Mouse (Mus musculus): ENCODE results near the gene Ikzf2. TPM values are rescaled to one million over a fixed set of nuclear protein-coding genes. Genes with fewer than 3 reads are reported as not detected.

Ikzf2 gene
- 7.1 and 8.2 TPM in 2 replicates for polyA plus RNA-seq (2015; fragmentation: Nextera tagmentation; extraction: Ambion mirVana)

DNA sequence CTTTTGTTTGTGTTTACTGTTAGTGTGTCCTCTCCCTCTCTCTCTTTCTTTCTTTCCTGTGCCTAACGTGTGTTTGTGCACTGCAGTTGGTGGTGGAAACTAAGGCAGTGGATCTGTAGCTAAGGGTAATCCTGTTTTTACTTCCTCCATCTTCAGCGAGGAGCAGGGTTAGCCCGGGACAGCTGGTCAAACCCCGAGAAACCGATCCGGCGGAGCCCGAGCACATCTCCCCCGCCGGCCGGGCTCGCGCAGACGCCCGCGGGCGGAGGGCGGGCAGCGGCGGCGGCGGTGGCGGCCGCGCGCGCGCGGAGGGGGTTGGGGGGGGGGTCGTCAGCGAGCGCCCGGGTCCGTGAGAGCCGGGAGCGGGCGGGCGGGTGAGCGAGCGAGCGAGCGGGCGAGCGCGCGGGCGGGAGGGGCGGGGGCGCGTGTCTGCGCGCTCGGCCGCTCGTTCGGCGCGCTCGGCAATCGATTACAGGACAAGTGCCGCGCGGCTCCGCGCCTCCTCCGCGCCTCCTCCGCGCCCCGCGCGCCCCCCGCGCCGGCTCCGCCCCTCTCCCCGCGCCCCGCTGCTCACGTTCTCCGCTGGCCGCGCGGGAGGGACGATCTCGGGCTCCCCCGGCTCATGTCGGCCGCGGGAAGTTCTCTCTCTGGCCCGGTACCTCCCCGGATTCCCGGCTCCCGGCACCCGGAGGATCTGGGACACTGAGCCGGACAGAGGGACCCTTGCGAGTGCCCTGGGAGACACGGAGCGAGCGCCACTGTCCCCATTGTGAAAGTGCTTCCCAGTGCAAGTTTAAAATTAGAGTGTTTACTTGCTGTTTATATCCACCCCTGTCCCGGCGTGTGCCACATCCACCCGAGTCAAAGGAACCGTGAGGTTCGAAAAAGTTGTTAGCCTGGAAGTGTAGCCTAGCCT is at the start of gene Ikzf2:
Gene Ikzf2 (minus strand): TSS at position 170 of the 916 bp plus-strand sequence.

Other genes starting within 250 kb of the Ikzf2 start
- not detected in 2 replicates for gene Spag16, start 139.7 kb upstream of the Ikzf2 start, polyA plus RNA-seq (2015; fragmentation: Nextera tagmentation; extraction: Ambion mirVana)

Measured in urinary bladder, postnatal 0 days (tissue).